Mouse (Mus musculus) midbrain, postnatal 0 days (tissue): ENCODE data around the gene Ophn1. TPM values are rescaled to one million over a fixed set of nuclear protein-coding genes. Genes with fewer than 3 reads are reported as not detected.

Experiments
- ATAC-seq: fragments of 200-750 bp; cut with Nextera tagmentation; 2 replicates; pipeline ENCODE4 v1.8.0; 2017; ENCODE audit warnings: moderate number of reproducible peaks, mild to moderate bottlenecking, moderate TSS enrichment, moderate library complexity; ENCODE audit not compliant: low FRiP score
- DNase-seq: peaks from one replicate; pipeline ENCODE4 v3.0.0-alpha.2; 2015; ENCODE audit warnings: low spot score
- H3K27ac ChIP-seq: fragments of 300-500 bp; sonication (generic); 2 replicates; pipeline ENCODE4 v1.5.1; 2014; ENCODE audit warnings: low read depth, mild to moderate bottlenecking, low read length, mixed read lengths
- H3K27me3 ChIP-seq: fragments of 300-500 bp; sonication (generic); 2 replicates; pipeline ENCODE4 v1.6.1; 2014; ENCODE audit warnings: low read length, control low read depth, mixed read lengths; ENCODE audit not compliant: insufficient read depth
- H3K36me3 ChIP-seq: fragments of 300-500 bp; sonication (generic); 2 replicates; pipeline ENCODE4 v1.6.1; 2014; ENCODE audit warnings: low read length, control low read depth, mixed read lengths; ENCODE audit not compliant: insufficient read depth
- H3K4me1 ChIP-seq: fragments of 300-500 bp; sonication (generic); 2 replicates; pipeline ENCODE4 v1.6.1; 2014; ENCODE audit warnings: mild to moderate bottlenecking, control low read depth, antibody characterized with exemption, low read length, mixed read lengths; ENCODE audit not compliant: insufficient read depth
- H3K4me2 ChIP-seq: fragments of 300-500 bp; sonication (generic); 2 replicates; pipeline ENCODE4 v1.6.1; 2014; ENCODE audit warnings: low read depth, mild to moderate bottlenecking, low read length, mixed read lengths; ENCODE audit not compliant: poor library complexity, severe bottlenecking
- H3K4me3 ChIP-seq: fragments of 300-500 bp; sonication (generic); 2 replicates; pipeline ENCODE4 v1.5.1; 2014; ENCODE audit warnings: low read depth, mild to moderate bottlenecking, low read length, moderate library complexity
- H3K9ac ChIP-seq: fragments of 300-500 bp; sonication (generic); replicated peaks from 2 replicates; pipeline ENCODE4 v1.6.1; 2014; ENCODE audit warnings: mild to moderate bottlenecking, low read length, moderate library complexity, mixed read lengths; ENCODE audit not compliant: poor library complexity, severe bottlenecking
- H3K9me3 ChIP-seq: fragments of 300-500 bp; sonication (generic); 2 replicates; pipeline ENCODE4 v1.6.1; 2016; ENCODE audit warnings: low read length, control low read depth
- CTCF ChIP-seq: IDR thresholded peaks from 2 replicates; pipeline ENCODE4 v1.5.1; 2016; ENCODE audit warnings: antibody characterized with exemption, mild to moderate bottlenecking
- WGBS: fragments of 180-500 bp; shearing (Covaris S2); extraction: QIAGEN DNeasy Blood & Tissue Kit; methylation state at CpG from one replicate; pipeline ENCODE4 v1.1.7; 2014; 5-methylcytosine and 5-hydroxymethylcytosine counted together
- polyA plus RNA-seq: library from polyadenylated mRNA; unstranded; fragments of >200 nt; fragmentation: Nextera tagmentation; extraction: Ambion mirVana; gene quantifications from 2 replicates; pipeline ENCODE4 v1.2.1, GENCODE M21; 2015
- total RNA-seq: library from RNA; depleted of rRNA; stranded (reverse); fragments of >200 nt; gene quantifications from 2 replicates; pipeline ENCODE4 v1.2.3, GENCODE M21; 2014; rRNA removed

The Ophn1 gene
- 36.4 and 49.3 TPM in 2 replicates for total RNA-seq
- polyA plus RNA-seq: 27.6 and 32.2 TPM in 2 replicates

DNA sequence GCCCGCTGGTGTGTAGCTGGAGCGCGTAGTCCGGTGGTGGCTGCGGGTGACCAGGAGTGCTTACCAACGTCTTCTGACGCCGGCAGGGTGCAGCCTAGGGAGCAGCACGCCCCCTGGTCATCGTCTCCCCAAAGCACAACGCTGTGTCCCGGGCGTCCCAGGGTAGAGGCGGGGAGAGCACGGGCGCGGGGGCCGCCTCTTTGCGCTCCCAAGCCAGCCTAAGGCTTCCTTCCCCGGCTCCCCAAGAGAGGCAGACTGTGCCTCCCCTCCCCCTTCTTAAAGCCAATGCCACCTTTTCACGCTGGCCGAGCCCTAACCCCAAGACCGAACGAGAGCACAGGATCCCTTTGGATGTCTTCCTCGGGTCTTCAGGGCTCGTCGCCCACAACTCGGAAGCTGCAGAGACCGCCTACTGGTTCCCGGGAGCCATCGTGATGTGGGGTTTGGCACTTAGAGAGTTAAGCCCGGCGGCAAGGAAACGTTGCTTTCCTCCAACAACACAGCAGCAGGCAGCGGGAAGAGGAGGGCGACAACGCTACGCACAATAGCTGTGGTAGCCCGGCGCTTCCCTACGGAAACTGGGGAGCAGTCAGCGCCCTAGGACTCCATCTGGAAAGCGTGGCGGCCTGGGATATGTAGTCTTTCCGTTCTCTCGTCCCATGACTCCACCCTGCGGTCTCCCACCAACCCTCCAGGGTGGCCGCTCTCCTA is at the start of gene Ophn1:
Gene Ophn1 (minus strand): TSS at position 620 of the 711 bp plus-strand sequence.
- peak; percentile 21 for TF ChIP-seq CTCF
- ATAC-seq (peak; percentile 93), DNase-seq (peak; percentile 83)
- Histone ChIP-seq H3K4me3 (peak within 1 kb of the TSS; percentile 55), H3K4me1 (no peaks in the 10 kb centered on the region), H3K9me3 (no peaks in the 10 kb centered on the region), H3K27ac (peak within 1 kb of the TSS; percentile 86), H3K4me2 (peak within 1 kb of the TSS; percentile 53), H3K9ac (peak within 1 kb of the TSS; percentile 59), H3K36me3 (no peaks in the 10 kb centered on the region), H3K27me3 (no peaks in the 10 kb centered on the region)
- WGBS: 12% methylated on average over 41 of the region's 48 CpGs

DNA sequence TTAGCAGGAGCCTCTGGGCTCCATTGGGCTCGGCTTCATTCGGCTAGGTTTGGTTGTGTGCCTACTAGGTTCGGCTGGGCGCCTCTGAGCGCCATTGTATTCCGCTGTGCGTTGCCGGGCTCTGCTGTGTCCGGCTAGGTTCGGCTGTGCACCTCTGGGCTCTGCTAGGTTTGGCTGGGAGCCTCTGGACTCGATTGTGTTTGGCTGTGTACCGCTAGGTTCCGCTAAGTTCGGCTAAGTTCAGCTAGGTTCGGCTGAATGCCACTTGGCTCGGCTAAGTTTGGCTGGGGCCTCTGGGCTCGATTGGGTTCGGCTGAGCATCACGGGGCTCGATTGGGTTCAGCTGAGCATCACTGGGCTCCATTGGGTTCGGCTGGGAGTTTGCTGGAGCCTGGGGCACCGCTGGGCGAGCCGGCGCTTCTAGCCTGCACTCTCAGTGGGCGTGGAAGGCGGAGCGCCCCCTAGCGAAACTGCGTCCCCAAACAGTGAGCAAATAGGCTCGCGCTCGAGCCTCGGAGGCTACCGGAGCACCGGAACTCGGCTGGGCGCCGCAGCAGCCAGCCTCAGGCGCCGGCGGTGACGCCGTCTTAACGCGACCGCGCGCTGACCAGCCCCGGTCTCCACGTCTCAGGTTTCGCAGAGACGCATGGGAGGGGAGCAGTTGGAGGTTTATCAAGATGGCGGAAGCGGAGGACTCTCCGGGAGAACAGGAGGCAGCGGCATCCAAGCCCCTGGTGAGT is 46.9 kb upstream of the Ophn1 start:
- Histone ChIP-seq H3K4me1 (no peaks in the 10 kb centered on the region), H3K27me3 (no peaks in the 10 kb centered on the region), H3K27ac (peak overlapping the region; percentile 85), H3K4me3 (peak overlapping the region; percentile 55), H3K9me3 (no peaks in the 10 kb centered on the region), H3K4me2 (peak overlapping the region; percentile 42), H3K36me3 (no peaks in the 10 kb centered on the region), H3K9ac (peak overlapping the region; percentile 54)
- peak; percentile 71 for TF ChIP-seq CTCF
- 21% methylated on average over 57 of the region's 57 CpGs for WGBS
- DNase-seq (peak; percentile 92), ATAC-seq (peak; percentile 82)

DNA sequence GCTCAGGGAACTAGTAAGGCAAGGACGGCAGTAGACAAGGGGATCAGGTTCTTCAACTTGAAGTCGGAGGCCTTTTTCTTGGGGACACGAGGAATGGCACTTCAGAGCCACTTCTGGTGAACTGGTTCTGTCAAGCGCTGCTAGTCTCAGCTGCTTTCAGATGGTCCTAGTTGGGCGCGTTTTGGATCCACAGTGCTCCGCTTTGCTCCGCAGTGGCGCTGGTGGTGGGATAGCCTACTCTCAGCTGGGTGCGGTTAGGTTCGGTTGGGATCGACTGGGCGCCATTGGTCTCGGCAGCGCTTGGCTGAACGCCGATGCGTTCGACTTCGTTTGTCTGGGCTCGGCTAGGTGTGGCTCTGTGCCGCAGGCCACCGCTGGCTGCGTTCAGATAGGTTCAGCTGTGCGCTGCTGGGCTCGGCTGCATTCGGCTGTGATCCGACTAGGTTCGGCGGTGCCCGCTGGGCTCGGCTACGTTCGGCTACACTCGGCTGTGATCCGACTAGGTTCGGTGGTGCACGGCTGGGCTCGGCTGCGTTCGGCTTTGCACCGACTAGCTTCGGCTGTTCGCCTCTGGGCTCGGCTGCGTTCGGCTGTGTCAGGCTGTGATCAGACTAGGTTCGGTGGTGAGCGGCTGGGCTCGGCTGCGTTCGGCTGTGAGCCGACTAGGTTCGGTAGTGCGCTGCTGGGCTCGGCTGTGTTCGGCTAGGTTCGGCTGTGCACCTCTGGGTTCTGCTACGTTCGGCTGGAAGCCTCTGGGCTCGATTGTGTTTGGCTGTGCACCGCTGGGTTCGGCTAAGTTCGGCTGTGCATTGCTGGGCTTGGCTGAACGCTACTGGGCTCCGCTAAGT is 46.1 kb upstream of the Ophn1 start:
- DNase-seq (peak; percentile 95), ATAC-seq (peak; percentile 98)
- H3K27me3 ChIP-seq: no peaks in the 10 kb centered on the region
- no peaks in the 10 kb centered on the region for H3K4me1 ChIP-seq
- 26% methylated on average over 66 of the region's 66 CpGs for WGBS
- H3K36me3 ChIP-seq: no peaks in the 10 kb centered on the region
- peak overlapping the region; percentile 42 for H3K4me2 ChIP-seq
- peak overlapping the region; percentile 55 for H3K4me3 ChIP-seq
- H3K27ac ChIP-seq: peak overlapping the region; percentile 85
- no peak for TF ChIP-seq CTCF
- peak overlapping the region; percentile 54 for H3K9ac ChIP-seq
- H3K9me3 ChIP-seq: no peaks in the 10 kb centered on the region

DNA sequence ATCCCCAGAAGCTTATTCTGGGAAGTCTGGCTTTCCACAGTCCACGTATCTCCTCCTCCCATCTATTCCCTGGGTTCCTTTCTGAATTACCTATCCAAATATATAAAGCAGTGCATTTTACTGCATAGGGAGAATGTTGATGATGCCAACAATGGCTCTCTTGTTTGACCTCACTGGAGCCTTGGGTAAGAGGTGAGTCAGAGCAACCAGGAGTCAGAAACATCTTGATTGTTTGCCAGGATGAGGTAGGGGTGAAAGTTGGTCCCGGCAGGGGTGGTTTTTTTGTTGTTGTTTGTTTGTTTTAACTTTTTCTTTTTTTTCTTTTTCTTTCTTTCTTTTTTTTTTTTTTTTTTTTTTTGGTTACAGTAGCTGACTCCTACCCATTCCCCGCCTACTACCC is 45.3 kb upstream of the Ophn1 start, which contains the start of gene Yipf6:
Gene Yipf6 (plus strand): TSS at position 216 of the 400 bp plus-strand sequence.
- DNase-seq (no peak), ATAC-seq (no peak)
- H3K4me1 ChIP-seq: no peaks in the 10 kb centered on the region
- peak within 1 kb of the TSS; percentile 42; the same call in 1 of the 2 replicates for H3K9ac ChIP-seq
- H3K36me3 ChIP-seq: no peaks in the 10 kb centered on the region
- no peaks in the 10 kb centered on the region for H3K27me3 ChIP-seq
- peak within 1 kb of the TSS; percentile 30 for H3K4me3 ChIP-seq
- TF ChIP-seq CTCF: no peak
- WGBS: 73% methylated on average over 3 of the region's 3 CpGs
- peak within 1 kb of the TSS; percentile 42 for H3K4me2 ChIP-seq
- H3K27ac ChIP-seq: peak within 1 kb of the TSS; percentile 47; the same call in 1 of the 2 replicates
- H3K9me3 ChIP-seq: no peaks in the 10 kb centered on the region

DNA sequence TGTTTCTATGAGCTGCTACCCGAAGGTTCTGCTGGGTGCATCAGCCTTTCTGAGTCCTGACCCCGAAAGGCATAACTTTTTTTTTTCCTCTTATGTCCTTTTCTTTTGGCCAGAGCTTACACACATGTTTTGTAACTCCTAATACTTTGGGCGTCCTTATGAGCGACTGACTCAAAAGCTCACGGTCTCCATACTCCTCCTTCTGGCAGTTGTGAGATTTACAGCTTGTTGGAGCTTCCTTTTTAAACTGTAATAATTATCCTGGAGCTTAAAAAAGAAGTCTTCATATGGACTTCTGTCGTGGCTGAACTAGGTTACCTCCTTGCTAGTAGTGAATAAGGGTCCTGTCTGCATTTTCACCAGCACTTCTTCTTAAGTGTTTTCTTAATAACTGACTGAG is 28.6 kb upstream of the Ophn1 start:
- ATAC-seq (no peak), DNase-seq (peak; percentile 66)
- Histone ChIP-seq H3K4me2 (no peak overlapping the region), H3K4me3 (no peak overlapping the region), H3K27me3 (no peaks in the 10 kb centered on the region), H3K36me3 (no peaks in the 10 kb centered on the region), H3K4me1 (no peaks in the 10 kb centered on the region), H3K27ac (no peak overlapping the region), H3K9me3 (no peaks in the 10 kb centered on the region), H3K9ac (no peak overlapping the region)
- WGBS: 16% methylated on average over 6 of the region's 6 CpGs
- TF ChIP-seq CTCF: peak; percentile 75
